Mouse (Mus musculus) ES-E14 (cell line): ENCODE measurements at regions not wholly inside any gene's neighbourhood (a gene's known extent, or its start where the extent isn't known, plus 50 kb on each side); places are given as distances from the start of the nearest gene placed in this dataset.

Source experiments
- CHD2 ChIP-seq: IDR thresholded peaks from 2 replicates; pipeline ENCODE4 v1.6.1; 2014; ENCODE audit warnings: mild to moderate bottlenecking, low read depth, low read length, inconsistent platforms
- ZNF384 ChIP-seq: IDR thresholded peaks from 2 replicates; pipeline ENCODE4 v1.6.1; 2012; ENCODE audit warnings: low read depth, low read length, inconsistent platforms

GRCm38 (mm10) chr12:21480226-21480625 lies 62.8 kb upstream of the Ywhaq start:
- no peak for TF ChIP-seq ZNF384
- TF ChIP-seq CHD2, result no peak
